Mouse (Mus musculus) urinary bladder, postnatal 25 days (tissue): ENCODE measurements around the gene Myo16.

Source experiments
- DNase-seq: peaks from one replicate; pipeline ENCODE4 v3.0.0; 2022; ENCODE audit warnings: low spot score

The Myo16 gene

GRCm38 (mm10) chr8:10175976-10176375 lies 22.3 kb downstream of the Myo16 start:
- no peak for DNase-seq

- DNase-seq = no peak
Observed at GRCm38 (mm10) chr8:10177131-10177530, 23.4 kb downstream of the Myo16 start.

- DNase-seq = no peak
Observed at GRCm38 (mm10) chr8:10178986-10179385, 25.3 kb downstream of the Myo16 start.

- no peak for DNase-seq
Observed at GRCm38 (mm10) chr8:10190607-10191006, 36.9 kb downstream of the Myo16 start.

- DNase-seq = no peak
Observed at GRCm38 (mm10) chr8:10198164-10198563, 44.5 kb downstream of the Myo16 start.

GRCm38 (mm10) chr8:10199301-10199700 lies 45.6 kb downstream of the Myo16 start:
- DNase-seq = no peak

- no peak for DNase-seq
Observed at GRCm38 (mm10) chr8:10200042-10200441, 46.3 kb downstream of the Myo16 start.

GRCm38 (mm10) chr8:10215023-10215422 lies 61.3 kb downstream of the Myo16 start:
- DNase-seq = no peak

GRCm38 (mm10) chr8:10219761-10220276 lies 66.1 kb downstream of the Myo16 start:
- DNase-seq = no peak

GRCm38 (mm10) chr8:10222770-10223169 lies 69.1 kb downstream of the Myo16 start:
- no peak for DNase-seq

GRCm38 (mm10) chr8:10223528-10224194 lies 70.0 kb downstream of the Myo16 start:
- no peak for DNase-seq

GRCm38 (mm10) chr8:10224305-10224971 lies 70.7 kb downstream of the Myo16 start:
- no peak for DNase-seq

GRCm38 (mm10) chr8:10225018-10225417 lies 71.3 kb downstream of the Myo16 start:
- DNase-seq = no peak

- no peak for DNase-seq
Observed at GRCm38 (mm10) chr8:10230746-10231369, 77.1 kb downstream of the Myo16 start.

- no peak for DNase-seq
Observed at GRCm38 (mm10) chr8:10234516-10234915, 80.8 kb downstream of the Myo16 start.

GRCm38 (mm10) chr8:10243344-10243743 lies 89.6 kb downstream of the Myo16 start:
- DNase-seq = no peak

- no peak for DNase-seq
Observed at GRCm38 (mm10) chr8:10249156-10249555, 95.4 kb downstream of the Myo16 start.

GRCm38 (mm10) chr8:10255741-10256140 lies 102.0 kb downstream of the Myo16 start:
- DNase-seq = no peak

- DNase-seq = no peak
Observed at GRCm38 (mm10) chr8:10256563-10256962, 102.9 kb downstream of the Myo16 start.

GRCm38 (mm10) chr8:10270094-10270493 lies 116.4 kb downstream of the Myo16 start:
- no peak for DNase-seq

GRCm38 (mm10) chr8:10292600-10292999 lies 138.9 kb downstream of the Myo16 start:
- DNase-seq = no peak

- no peak for DNase-seq
Observed at GRCm38 (mm10) chr8:10300797-10301196, 147.1 kb downstream of the Myo16 start.

GRCm38 (mm10) chr8:10303061-10303460 lies 149.3 kb downstream of the Myo16 start:
- no peak for DNase-seq
